Mouse (Mus musculus) MEL (cell line): ENCODE measurements at regions not wholly inside any gene's neighbourhood (a gene's known extent, or its start where the extent isn't known, plus 50 kb on each side); places are given as distances from the start of the nearest gene placed in this dataset.

Experiments used
- DNase-seq: peaks from one replicate; pipeline ENCODE4 v3.0.0; 2011; ENCODE audit warnings: low read depth, low spot score
- H3K27ac ChIP-seq: 2 replicates; pipeline ENCODE4 v1.5.1; 2012; ENCODE audit warnings: low read depth, mild to moderate bottlenecking, control low read depth, low read length, moderate library complexity; ENCODE audit not compliant: control insufficient read depth
- H3K27me3 ChIP-seq, 2 experiments: fragments of 150-350 bp in 1 of 2; sonication (generic) in 1 of 2; 2 replicates each; pipeline ENCODE4 v1.6.1; 2012; ENCODE audit warnings: low read length in 2 of 2, mild to moderate bottlenecking in 2 of 2, improper control_type of control experiment in 1 of 2, moderate library complexity in 1 of 2; ENCODE audit not compliant: insufficient read depth in 2 of 2, control insufficient read depth in 1 of 2
- H3K36me3 ChIP-seq, 2 experiments: 2 replicates each; pipeline ENCODE4 v1.6.1; 2012 to 2014; ENCODE audit warnings: low read length in 2 of 2, improper control_type of control experiment in 1 of 2, inconsistent platforms in 1 of 2, mild to moderate bottlenecking in 1 of 2; ENCODE audit not compliant: insufficient read depth in 2 of 2, control insufficient read depth in 1 of 2
- H3K4me1 ChIP-seq, 2 experiments: fragments of 150-350 bp in 1 of 2; sonication (generic) in 1 of 2; 2 replicates each; pipeline ENCODE4 v1.6.1; 2012; ENCODE audit warnings: low read length in 2 of 2, improper control_type of control experiment in 1 of 2, mild to moderate bottlenecking in 1 of 2; ENCODE audit not compliant: insufficient read depth in 2 of 2, control insufficient read depth in 1 of 2
- H3K4me3 ChIP-seq, 2 experiments: fragments of 150-350 bp in 1 of 2; sonication (generic) in 1 of 2; 2 replicates each; pipeline ENCODE4 v1.5.1; 2012; ENCODE audit warnings: low read depth in 2 of 2, low read length in 2 of 2, mild to moderate bottlenecking in 2 of 2, moderate library complexity in 2 of 2, control low read depth in 1 of 2, improper control_type of control experiment in 1 of 2; ENCODE audit not compliant: control insufficient read depth in 1 of 2, insufficient read depth in 1 of 2
- H3K79me2 ChIP-seq: 2 replicates; pipeline ENCODE4 v1.6.1; 2012; ENCODE audit warnings: mild to moderate bottlenecking, low read length, moderate library complexity; ENCODE audit not compliant: control insufficient read depth, poor library complexity, insufficient read depth
- H3K9ac ChIP-seq: 2 replicates; pipeline ENCODE4 v1.6.1; 2012; ENCODE audit warnings: low read depth, mild to moderate bottlenecking, control low read depth, low read length, moderate library complexity; ENCODE audit not compliant: control insufficient read depth, poor library complexity, severe bottlenecking
- H3K9me3 ChIP-seq: fragments of 150-350 bp; sonication (generic); replicated peaks from 2 replicates; pipeline ENCODE4 v1.6.1; 2012; ENCODE audit warnings: mild to moderate bottlenecking, low read length, improper control_type of control experiment, moderate library complexity; ENCODE audit not compliant: insufficient read depth
- CTCF ChIP-seq, 3 experiments: IDR thresholded peaks in 2 of 3; conservative IDR thresholded peaks in 1 of 3; 2 replicates each; pipeline ENCODE4 v1.5.1; 2011 to 2012; ENCODE audit warnings: low read length in 3 of 3, low read depth in 2 of 3, mild to moderate bottlenecking in 2 of 3, improper control_type of control experiment in 1 of 3, inconsistent platforms in 1 of 3, mixed read lengths in 1 of 3, moderate library complexity in 1 of 3; ENCODE audit not compliant: control insufficient read depth in 1 of 3, insufficient read depth in 1 of 3, poor library complexity in 1 of 3, severe bottlenecking in 1 of 3
- ELF1 ChIP-seq: IDR thresholded peaks from 2 replicates; pipeline ENCODE4 v1.6.1; 2014; ENCODE audit warnings: low read depth, mild to moderate bottlenecking, inconsistent platforms, low read length, improper control_type of control experiment, moderate library complexity
- EP300 ChIP-seq, 2 experiments: IDR thresholded peaks; 2 replicates each; pipeline ENCODE4 v1.6.1; 2011; ENCODE audit warnings: improper control_type of control experiment in 2 of 2, low read length in 2 of 2, low read depth in 1 of 2, mild to moderate bottlenecking in 1 of 2
- ETS1 ChIP-seq: IDR thresholded peaks from 2 replicates; pipeline ENCODE4 v1.6.1; 2012; ENCODE audit warnings: low read depth, mild to moderate bottlenecking, inconsistent platforms, low read length, improper control_type of control experiment, moderate library complexity
- GATA1 ChIP-seq: IDR thresholded peaks from 2 replicates; pipeline ENCODE4 v1.6.1; 2011; ENCODE audit warnings: low read depth, low read length, improper control_type of control experiment
- HCFC1 ChIP-seq: IDR thresholded peaks from 2 replicates; pipeline ENCODE4 v1.6.1; 2012; ENCODE audit warnings: low read depth, mild to moderate bottlenecking, inconsistent platforms, low read length, improper control_type of control experiment, moderate library complexity
- KAT2A ChIP-seq: conservative IDR thresholded peaks from 2 replicates; pipeline ENCODE4 v1.6.1; 2012; ENCODE audit warnings: low read depth, low read length, improper control_type of control experiment, inconsistent platforms
- MAX ChIP-seq: IDR thresholded peaks from 2 replicates; pipeline ENCODE4 v1.6.1; 2011; ENCODE audit warnings: low read length, improper control_type of control experiment
- MEF2A ChIP-seq: IDR thresholded peaks from 2 replicates; pipeline ENCODE4 v1.6.1; 2014; ENCODE audit warnings: low read depth, mild to moderate bottlenecking, inconsistent platforms, low read length, improper control_type of control experiment; ENCODE audit not compliant: poor library complexity, insufficient replicate concordance, severe bottlenecking; ENCODE audit errors: extremely low read depth
- MYB ChIP-seq: IDR thresholded peaks from 2 replicates; pipeline ENCODE4 v1.6.1; 2011; ENCODE audit warnings: mild to moderate bottlenecking, low read depth, low read length, improper control_type of control experiment
- MYC ChIP-seq: IDR thresholded peaks from 2 replicates; pipeline ENCODE4 v1.6.1; 2011; ENCODE audit warnings: low read depth, mild to moderate bottlenecking, low read length, improper control_type of control experiment, moderate library complexity
- NRF1 ChIP-seq: IDR thresholded peaks from 2 replicates; pipeline ENCODE4 v1.6.1; 2014; ENCODE audit warnings: low read depth, mild to moderate bottlenecking, inconsistent platforms, low read length, improper control_type of control experiment, moderate library complexity; ENCODE audit not compliant: poor library complexity, insufficient read depth, severe bottlenecking
- POLR2AphosphoS2 ChIP-seq: IDR thresholded peaks from 2 replicates; pipeline ENCODE4 v1.6.1; 2011; ENCODE audit warnings: low read length, improper control_type of control experiment
- RAD21 ChIP-seq: IDR thresholded peaks from 2 replicates; pipeline ENCODE4 v1.6.1; 2011; ENCODE audit warnings: mild to moderate bottlenecking, low read depth, low read length, improper control_type of control experiment
- SIN3A ChIP-seq: IDR thresholded peaks from 2 replicates; pipeline ENCODE4 v1.6.1; 2012; ENCODE audit warnings: low read length, improper control_type of control experiment, inconsistent platforms
- SMC3 ChIP-seq: IDR thresholded peaks from 2 replicates; pipeline ENCODE4 v1.6.1; 2011; ENCODE audit warnings: low read depth, low read length, improper control_type of control experiment
- TAL1 ChIP-seq: IDR thresholded peaks from 2 replicates; pipeline ENCODE4 v1.6.1; 2012; ENCODE audit warnings: mild to moderate bottlenecking, inconsistent platforms, low read length, moderate library complexity, mixed read lengths
- TBP ChIP-seq: IDR thresholded peaks from 2 replicates; pipeline ENCODE4 v1.8.0; 2011; ENCODE audit warnings: low read depth, low read length, improper control_type of control experiment
- USF2 ChIP-seq, 2 experiments: IDR thresholded peaks; 2 replicates each; pipeline ENCODE4 v1.6.1; 2011 to 2012; ENCODE audit warnings: improper control_type of control experiment in 2 of 2, low read length in 2 of 2, borderline replicate concordance in 1 of 2, inconsistent platforms in 1 of 2, low read depth in 1 of 2, mild to moderate bottlenecking in 1 of 2; ENCODE audit not compliant: insufficient read depth in 1 of 2
- ZC3H11A ChIP-seq: IDR thresholded peaks from 2 replicates; pipeline ENCODE4 v1.6.1; 2012; ENCODE audit warnings: low read depth, mild to moderate bottlenecking, inconsistent platforms, low read length, improper control_type of control experiment
- ZKSCAN1 ChIP-seq: IDR thresholded peaks from 2 replicates; pipeline ENCODE4 v1.6.1; 2012; ENCODE audit warnings: low read depth, mild to moderate bottlenecking, inconsistent platforms, low read length, improper control_type of control experiment, moderate library complexity
- ZMIZ1 ChIP-seq: IDR thresholded peaks from 2 replicates; pipeline ENCODE4 v1.6.1; 2012; ENCODE audit warnings: low read depth, mild to moderate bottlenecking, inconsistent platforms, low read length, improper control_type of control experiment, moderate library complexity
- ZNF384 ChIP-seq: IDR thresholded peaks from 2 replicates; pipeline ENCODE4 v1.6.1; 2012; ENCODE audit warnings: low read depth, mild to moderate bottlenecking, inconsistent platforms, low read length, improper control_type of control experiment

- no peaks in the 10 kb centered on the region for H3K36me3 ChIP-seq
- no peak overlapping the region for H3K9ac ChIP-seq
- H3K4me1 ChIP-seq = no peaks in the 10 kb centered on the region
- DNase-seq = no peak
- H3K4me3 ChIP-seq = no peak overlapping the region
- no peak for TF ChIP-seq TAL1
- TF ChIP-seq ELF1 = no peak
- no peak for TF ChIP-seq NRF1
- TF ChIP-seq POLR2AphosphoS2 = no peak
- no peaks in the 10 kb centered on the region for H3K27me3 ChIP-seq
- H3K79me2 ChIP-seq = no peaks in the 10 kb centered on the region
- H3K9me3 ChIP-seq = no peaks in the 10 kb centered on the region
- no peak overlapping the region for H3K27ac ChIP-seq
Observed at GRCm38 (mm10) chr3:147824451-147824850, 972.3 kb downstream of the Ttll7 start.

DNA sequence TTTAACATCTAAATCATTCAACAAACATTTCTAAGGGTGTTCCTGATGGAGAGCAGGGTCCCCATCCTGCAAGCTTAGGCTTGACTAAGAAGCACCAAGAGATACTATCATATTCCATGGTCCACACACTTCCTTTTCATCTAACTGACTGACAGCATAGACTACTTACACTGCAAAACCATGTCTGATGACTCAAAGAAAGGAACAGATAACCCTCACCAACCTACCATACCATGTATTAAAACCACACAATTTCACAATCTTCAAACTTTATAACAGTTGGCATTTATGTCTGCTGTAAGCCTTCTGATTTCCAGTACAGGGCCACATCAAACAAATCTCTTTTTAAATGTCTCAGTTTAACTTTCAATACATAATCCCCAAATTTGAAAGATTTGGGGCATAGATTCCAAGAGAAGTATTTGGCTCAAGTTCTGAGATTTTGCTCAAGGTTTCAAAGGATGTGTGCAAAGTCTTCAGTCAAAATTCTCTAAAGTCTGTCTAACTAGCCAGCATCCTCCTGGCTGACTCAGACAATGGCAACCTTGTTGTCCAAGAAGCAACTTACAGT, 962.0 kb downstream of the Ttll7 start:
- H3K27ac ChIP-seq = no peak overlapping the region

GRCm38 (mm10) chr3:147802546-147802945, 950.4 kb downstream of the Ttll7 start:
- H3K4me3 ChIP-seq = no peak overlapping the region
- no peaks in the 10 kb centered on the region for H3K79me2 ChIP-seq
- TF ChIP-seq ZNF384 (no peak), GATA1 (no peak), ZMIZ1 (no peak), ZC3H11A (no peak), MYC (no peak), KAT2A (no peak), RAD21 (no peak), USF2 (IDR thresholded peaks at IDR 0.05; ENCODE audit: borderline replicate concordance in 1 of 2, insufficient read depth in 1 of 2, low read depth in 1 of 2, low read length in 2 of 2) (no peak), ETS1 (no peak), MAX (no peak)
- TF ChIP-seq, all 39 proteins: peak for 0
- Histone ChIP-seq H3K9ac (no peak overlapping the region), H3K4me1 (no peaks in the 10 kb centered on the region), H3K27me3 (no peaks in the 10 kb centered on the region), H3K9me3 (no peaks in the 10 kb centered on the region), H3K36me3 (no peaks in the 10 kb centered on the region), H3K27ac (no peak overlapping the region)
- no peak for DNase-seq

More for the DNA sequence above, 962.0 kb downstream of the Ttll7 start:
- H3K79me2 ChIP-seq = no peaks in the 10 kb centered on the region
- H3K9ac ChIP-seq = no peak overlapping the region
- H3K27me3 ChIP-seq = no peaks in the 10 kb centered on the region
- TF ChIP-seq ZKSCAN1 (no peak), CTCF (IDR thresholded peaks at IDR 0.05 in 2 of 3, conservative IDR thresholded peaks at IDR 0.05 in 1 of 3; ENCODE audit: control insufficient read depth in 1 of 3, insufficient read depth in 1 of 3, low read depth in 2 of 3, low read length in 3 of 3, poor library complexity in 1 of 3, severe bottlenecking in 1 of 3) (no peak), MAX (no peak), HCFC1 (no peak), SIN3A (no peak), GATA1 (no peak), MEF2A (no peak), EP300 (IDR thresholded peaks at IDR 0.05; ENCODE audit: low read depth in 1 of 2, low read length in 2 of 2) (no peak), SMC3 (no peak), TBP (no peak), MYB (no peak), RAD21 (no peak)
- H3K36me3 ChIP-seq = no peaks in the 10 kb centered on the region
- no peak for DNase-seq
- H3K4me3 ChIP-seq = no peak overlapping the region
- H3K4me1 ChIP-seq = no peaks in the 10 kb centered on the region
- no peaks in the 10 kb centered on the region for H3K9me3 ChIP-seq
